Mouse (Mus musculus) midbrain, embryonic 12.5 days (tissue): Measurements from ENCODE around the gene Dnaaf3. TPM values are rescaled to one million over a fixed set of nuclear protein-coding genes. Genes with fewer than 3 reads are reported as not detected.

ENCODE experiments used
- ATAC-seq: fragments of 200-750 bp; cut with Nextera tagmentation; 2 replicates; pipeline ENCODE4 v1.8.0; 2017; ENCODE audit warnings: low read depth, moderate TSS enrichment, moderate library complexity; ENCODE audit not compliant: low FRiP score
- H3K27ac ChIP-seq: fragments of 300-500 bp; sonication (generic); replicated peaks from 2 replicates; pipeline ENCODE4 v1.5.1; 2016; ENCODE audit warnings: mild to moderate bottlenecking
- H3K27me3 ChIP-seq: fragments of 300-500 bp; sonication (generic); 2 replicates; pipeline ENCODE4 v1.6.1; 2016; ENCODE audit warnings: mild to moderate bottlenecking
- H3K36me3 ChIP-seq: fragments of 300-500 bp; sonication (generic); 2 replicates; pipeline ENCODE4 v1.6.1; 2016
- H3K4me1 ChIP-seq: fragments of 300-500 bp; sonication (generic); 2 replicates; pipeline ENCODE4 v1.6.1; 2016
- H3K4me2 ChIP-seq: fragments of 300-500 bp; sonication (generic); replicated peaks from 2 replicates; pipeline ENCODE4 v1.6.1; 2016; ENCODE audit warnings: mild to moderate bottlenecking, moderate library complexity
- H3K4me3 ChIP-seq: fragments of 300-500 bp; sonication (generic); 2 replicates; pipeline ENCODE4 v1.5.1; 2016; ENCODE audit warnings: mild to moderate bottlenecking
- H3K9ac ChIP-seq: fragments of 300-500 bp; sonication (generic); replicated peaks from 2 replicates; pipeline ENCODE4 v1.6.1; 2016; ENCODE audit warnings: mild to moderate bottlenecking, moderate library complexity
- H3K9me3 ChIP-seq: fragments of 300-500 bp; sonication (generic); 2 replicates; pipeline ENCODE4 v1.6.1; 2016; ENCODE audit warnings: mild to moderate bottlenecking
- WGBS: fragments of 180-500 bp; shearing (Covaris S2); methylation state at CpG from one replicate; pipeline ENCODE4 v1.1.7; 2016; 5-methylcytosine and 5-hydroxymethylcytosine counted together
- polyA plus RNA-seq: library from polyadenylated mRNA; unstranded; fragments of >200 nt; fragmentation: Nextera tagmentation; extraction: Ambion mirVana; gene quantifications from 2 replicates; pipeline ENCODE4 v1.2.1, GENCODE M21; 2016

Gene Dnaaf3
- polyA plus RNA-seq, 1 experiment from 2014 or later, result 1.9 TPM

DNA sequence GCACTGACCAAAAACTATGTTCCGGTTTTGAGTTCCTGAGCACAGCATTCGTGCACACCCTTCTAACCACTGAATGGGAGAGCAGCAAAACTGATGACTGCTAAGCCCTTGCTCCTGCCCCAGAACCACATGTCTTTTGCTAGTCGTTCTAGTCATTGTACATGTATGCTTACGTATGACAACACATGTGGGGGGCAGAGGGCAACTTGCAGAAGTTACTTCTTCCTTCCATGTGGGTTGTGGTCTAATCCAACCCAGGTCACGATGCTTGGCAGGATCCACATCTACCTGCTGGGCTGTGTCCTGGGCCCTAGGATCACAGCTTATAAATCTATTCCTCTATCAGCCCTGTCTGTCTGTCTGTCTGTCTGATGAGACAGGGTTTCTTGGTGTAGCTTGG is 28.4 kb downstream of the Dnaaf3 start:
- 82% methylated on average over 5 of the region's 5 CpGs for WGBS
- ATAC-seq, result no peak

DNA sequence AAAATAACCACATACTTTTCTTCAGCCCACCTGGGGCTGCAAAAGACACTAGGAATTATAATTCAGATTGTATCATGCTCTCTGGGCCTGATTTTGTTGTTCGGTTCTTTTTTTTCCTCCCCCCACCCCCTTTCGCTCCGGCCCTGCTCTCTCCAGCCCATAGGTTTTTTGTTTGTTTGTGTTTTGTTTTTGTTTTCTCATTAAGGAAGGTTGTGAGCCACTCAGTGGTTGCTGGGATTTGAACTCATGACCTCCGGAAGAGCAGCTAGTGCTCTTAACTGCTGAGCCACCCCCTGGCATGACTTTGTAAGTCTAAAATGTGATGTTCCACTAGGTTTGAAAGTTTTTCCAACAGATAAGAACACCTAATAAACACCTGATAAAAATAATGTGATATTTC is 29.2 kb downstream of the Dnaaf3 start:
- Histone ChIP-seq H3K9me3 (no peaks in the 10 kb centered on the region), H3K36me3 (no peaks in the 10 kb centered on the region), H3K27ac (no peak overlapping the region), H3K4me1 (peaks cover 29% of the 10 kb centered on the region), H3K4me2 (no peak overlapping the region), H3K27me3 (0 out of 2 replicates have a peak, but pooled peaks cover 3% of the 10 kb centered on the region), H3K9ac (no peak overlapping the region), H3K4me3 (no peak overlapping the region)
- 81% methylated on average over 4 of the region's 4 CpGs for WGBS
- no peak for ATAC-seq

More for the DNA sequence above, 28.4 kb downstream of the Dnaaf3 start:
- Histone ChIP-seq H3K9me3 (no peaks in the 10 kb centered on the region), H3K4me1 (peaks cover 21% of the 10 kb centered on the region), H3K4me2 (no peak overlapping the region), H3K27ac (no peak overlapping the region), H3K4me3 (no peak overlapping the region), H3K9ac (no peak overlapping the region), H3K36me3 (no peaks in the 10 kb centered on the region), H3K27me3 (peaks cover 8% of the 10 kb centered on the region; the same call in 1 of the 2 replicates)

- H3K9ac ChIP-seq, result peak overlapping the region; percentile 96; the same call in 1 of the 2 replicates
- peak overlapping the region; percentile 93 for H3K4me2 ChIP-seq
- H3K36me3 ChIP-seq, result no peaks in the 10 kb centered on the region
- no peaks in the 10 kb centered on the region for H3K9me3 ChIP-seq
- ATAC-seq, result peak; percentile 20
- 11% methylated on average over 14 of the region's 14 CpGs for WGBS
- peak overlapping the region; percentile 93 for H3K4me3 ChIP-seq
- H3K27me3 ChIP-seq, result 0 out of 2 replicates have a peak, but pooled peaks cover 3% of the 10 kb centered on the region
- H3K27ac ChIP-seq, result no peak overlapping the region
- peaks cover 34% of the 10 kb centered on the region for H3K4me1 ChIP-seq
Measured at GRCm38 (mm10) chr7:4502421-4503090, 29.7 kb downstream of the Dnaaf3 start.

DNA sequence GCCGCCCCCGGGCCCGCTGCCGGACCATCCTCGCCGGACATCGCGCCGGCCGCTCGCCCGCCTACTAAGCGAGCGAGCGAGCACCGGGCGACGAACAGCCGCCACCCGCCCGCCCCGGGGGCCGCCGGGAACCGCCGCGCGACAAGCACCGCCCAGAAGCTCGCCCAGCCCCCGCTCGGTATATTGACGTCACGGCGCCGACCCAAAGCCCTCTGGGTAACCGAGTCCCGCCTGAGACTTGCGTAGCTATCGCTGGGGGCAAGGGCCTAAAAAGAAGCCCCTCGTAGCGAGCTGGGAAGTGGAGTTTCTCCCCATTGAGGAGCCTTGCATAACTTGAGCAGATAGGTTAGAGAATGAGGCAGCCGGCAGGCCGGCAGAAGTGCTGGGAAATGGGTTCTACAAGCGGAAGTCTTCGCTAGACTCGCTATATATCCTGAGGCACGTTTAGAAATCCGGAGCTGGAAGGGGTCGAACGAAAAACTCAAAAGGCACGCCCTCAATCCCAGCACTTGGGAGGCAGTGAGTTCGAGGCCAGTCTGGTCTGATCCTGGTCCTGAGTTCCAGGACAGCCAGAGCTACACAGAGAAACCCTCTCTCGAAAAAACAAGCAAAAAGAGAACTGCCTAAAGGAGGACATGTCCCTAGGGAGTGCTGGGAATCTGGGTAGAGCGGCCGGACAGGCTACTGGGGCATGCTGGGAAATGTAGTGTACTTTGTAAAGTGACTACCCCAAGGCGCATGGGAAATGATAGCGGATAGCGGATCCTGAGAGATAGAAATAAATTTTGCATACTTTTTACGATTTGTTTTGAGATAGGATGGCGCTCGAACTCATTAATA is 30.5 kb downstream of the Dnaaf3 start, which contains the start of gene Ppp1r12c:
Ppp1r12c (minus strand) TSS at position 123 of the 840 bp plus-strand sequence.
- peak within 1 kb of the TSS; percentile 85 for H3K27ac ChIP-seq
- peak within 1 kb of the TSS; percentile 96 for H3K9ac ChIP-seq
- 0 out of 2 replicates have a peak, but pooled peaks cover 3% of the 10 kb centered on the region for H3K27me3 ChIP-seq
- ATAC-seq, result peak; percentile 91
- peak within 1 kb of the TSS; percentile 93 for H3K4me3 ChIP-seq
- peaks cover 37% of the 10 kb centered on the region for H3K4me1 ChIP-seq
- H3K4me2 ChIP-seq, result peak within 1 kb of the TSS; percentile 93
- H3K36me3 ChIP-seq, result peaks cover 7% of the 10 kb centered on the region; the same call in 1 of the 2 replicates
- no peaks in the 10 kb centered on the region for H3K9me3 ChIP-seq
- under 1% methylated on average over 62 of the region's 62 CpGs for WGBS

DNA sequence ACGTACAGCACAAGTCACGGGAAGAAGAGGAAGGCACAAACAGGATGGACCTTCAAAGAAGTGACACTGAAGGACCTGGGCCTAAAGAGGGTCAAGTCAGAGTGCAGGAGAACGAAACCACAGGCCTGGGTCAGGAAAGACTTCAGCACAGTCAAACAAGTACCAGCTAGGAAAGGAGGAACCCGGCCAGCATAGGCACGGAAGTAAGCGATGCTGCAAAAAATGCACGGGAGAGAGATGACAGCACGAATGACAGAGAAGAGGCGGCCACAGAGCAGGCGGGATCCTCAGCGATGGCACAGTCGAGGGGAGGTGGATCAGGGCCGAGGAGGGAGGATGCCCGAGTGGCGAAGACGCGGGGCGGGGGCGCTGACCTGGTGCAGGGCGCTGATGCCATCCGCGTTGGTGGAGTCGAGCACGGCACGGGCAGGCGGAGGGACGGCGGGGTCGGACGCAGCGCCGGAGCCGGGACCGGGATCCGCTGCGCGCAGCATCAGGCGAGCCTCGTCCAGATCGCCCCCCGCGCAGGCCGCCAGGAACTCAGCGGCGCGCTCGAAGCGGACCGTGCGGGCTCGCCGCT is 31.3 kb downstream of the Dnaaf3 start:
- ATAC-seq, result peak; percentile 41
- Histone ChIP-seq H3K27ac (peak overlapping the region; percentile 85), H3K4me1 (peaks cover 37% of the 10 kb centered on the region), H3K27me3 (0 out of 2 replicates have a peak, but pooled peaks cover 3% of the 10 kb centered on the region), H3K9me3 (no peaks in the 10 kb centered on the region), H3K36me3 (peaks cover 15% of the 10 kb centered on the region; the same call in 1 of the 2 replicates), H3K4me2 (peak overlapping the region; percentile 93), H3K9ac (peak overlapping the region; percentile 96), H3K4me3 (peak overlapping the region; percentile 93)
- under 1% methylated on average over 40 of the region's 52 CpGs for WGBS

- WGBS, result 95% methylated on average over 4 of the region's 4 CpGs
- Histone ChIP-seq H3K4me2 (peak overlapping the region; percentile 93), H3K27me3 (0 out of 2 replicates have a peak, but pooled peaks cover 1% of the 10 kb centered on the region), H3K36me3 (peaks cover 34% of the 10 kb centered on the region), H3K9ac (no peak overlapping the region), H3K27ac (peak overlapping the region; percentile 52; the same call in 1 of the 2 replicates), H3K4me1 (peaks cover 37% of the 10 kb centered on the region), H3K4me3 (0 out of 2 replicates have a peak overlapping the region, but pooled peaks have one; percentile 14), H3K9me3 (no peaks in the 10 kb centered on the region)
- ATAC-seq, result no peak
Measured at GRCm38 (mm10) chr7:4499034-4499433, 33.2 kb downstream of the Dnaaf3 start.

DNA sequence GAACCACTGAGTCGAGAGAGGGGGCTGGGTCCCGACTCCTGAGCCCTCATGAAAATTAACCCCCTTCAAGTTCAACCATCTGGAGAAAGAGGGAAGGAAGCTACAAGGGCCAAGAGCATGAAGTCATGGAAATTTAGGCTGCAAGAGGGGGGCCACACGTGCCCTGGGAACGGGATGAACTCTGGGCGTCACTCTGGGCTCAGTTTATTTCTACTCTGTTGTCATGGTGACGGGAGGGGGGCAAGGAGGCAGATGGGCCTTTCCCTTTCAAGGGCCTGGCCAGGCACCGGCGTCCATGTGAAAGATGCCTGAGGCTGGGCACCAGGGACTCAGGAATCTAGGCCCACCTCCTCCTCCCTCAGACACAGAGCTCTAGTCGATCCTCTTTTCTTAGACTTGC is 34.0 kb downstream of the Dnaaf3 start:
- H3K36me3 ChIP-seq, result peaks cover 42% of the 10 kb centered on the region
- no peaks in the 10 kb centered on the region for H3K9me3 ChIP-seq
- H3K27me3 ChIP-seq, result no peaks in the 10 kb centered on the region
- H3K4me3 ChIP-seq, result peak overlapping the region; percentile 14
- H3K4me2 ChIP-seq, result peak overlapping the region; percentile 93
- H3K9ac ChIP-seq, result peak overlapping the region; percentile 37
- ATAC-seq, result peak; percentile 25; the same call in 1 of the 2 replicates
- peaks cover 37% of the 10 kb centered on the region for H3K4me1 ChIP-seq
- peak overlapping the region; percentile 52 for H3K27ac ChIP-seq
- WGBS, result 22% methylated on average over 9 of the region's 9 CpGs

- no peak overlapping the region for H3K4me3 ChIP-seq
- H3K4me2 ChIP-seq, result no peak overlapping the region; the same call in 1 of the 2 replicates
- H3K27ac ChIP-seq, result no peak overlapping the region
- WGBS, result 90% methylated on average over 9 of the region's 9 CpGs
- H3K9ac ChIP-seq, result no peak overlapping the region
- H3K36me3 ChIP-seq, result peaks cover 49% of the 10 kb centered on the region
- no peak for ATAC-seq
- H3K4me1 ChIP-seq, result peaks cover 37% of the 10 kb centered on the region
- no peaks in the 10 kb centered on the region for H3K27me3 ChIP-seq
- no peaks in the 10 kb centered on the region for H3K9me3 ChIP-seq
Measured at GRCm38 (mm10) chr7:4497271-4497903, 34.9 kb downstream of the Dnaaf3 start.

DNA sequence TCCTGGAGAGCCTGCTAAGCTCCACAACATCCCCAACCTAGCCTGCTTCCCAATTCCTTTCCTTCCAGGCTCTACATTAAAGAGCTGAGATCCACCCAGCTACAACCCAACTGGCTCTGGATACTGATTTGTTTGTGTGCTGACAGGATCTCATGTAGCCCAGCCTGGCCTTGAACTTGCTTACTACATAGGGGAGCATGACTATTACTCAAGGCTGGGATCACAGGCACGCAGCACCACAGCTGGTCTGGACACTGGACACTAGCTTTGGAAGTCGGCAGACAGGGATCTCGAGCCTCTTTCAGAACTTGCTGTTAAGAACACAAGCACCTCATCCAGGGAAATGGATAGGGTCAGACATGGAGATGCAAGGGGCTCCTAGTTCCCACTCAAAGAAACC is 35.8 kb downstream of the Dnaaf3 start:
- Histone ChIP-seq H3K27ac (no peak overlapping the region), H3K36me3 (peaks cover 57% of the 10 kb centered on the region), H3K4me1 (peaks cover 37% of the 10 kb centered on the region), H3K9ac (no peak overlapping the region), H3K4me3 (no peak overlapping the region), H3K4me2 (no peak overlapping the region), H3K27me3 (no peaks in the 10 kb centered on the region), H3K9me3 (no peaks in the 10 kb centered on the region)
- no peak for ATAC-seq
- 91% methylated on average over 3 of the region's 3 CpGs for WGBS

GRCm38 (mm10) chr7:4493991-4494390 is 38.3 kb downstream of the Dnaaf3 start:
- H3K9ac ChIP-seq, result no peak overlapping the region
- peaks cover 17% of the 10 kb centered on the region for H3K4me1 ChIP-seq
- H3K4me2 ChIP-seq, result no peak overlapping the region
- H3K4me3 ChIP-seq, result no peak overlapping the region
- H3K27me3 ChIP-seq, result no peaks in the 10 kb centered on the region
- H3K9me3 ChIP-seq, result no peaks in the 10 kb centered on the region
- H3K27ac ChIP-seq, result no peak overlapping the region
- H3K36me3 ChIP-seq, result peaks cover 75% of the 10 kb centered on the region
- no peak for ATAC-seq
- WGBS, result 96% methylated on average over 1 of the region's 1 CpGs
